Mouse (Mus musculus) intestine, postnatal 0 days (tissue): ENCODE measurements around the gene Elmod3. TPM values are rescaled to one million over a fixed set of nuclear protein-coding genes. Genes with fewer than 3 reads are reported as not detected.

Experiments
- ATAC-seq: fragments of 200-750 bp; cut with Nextera tagmentation; 2 replicates; pipeline ENCODE4 v1.8.0; 2017; ENCODE audit warnings: mild to moderate bottlenecking, moderate TSS enrichment, moderate library complexity
- H3K27ac ChIP-seq: fragments of 300-500 bp; sonication (generic); 2 replicates; pipeline ENCODE4 v1.5.1; 2014; ENCODE audit warnings: mild to moderate bottlenecking, low read depth, low read length, moderate library complexity
- H3K27me3 ChIP-seq: fragments of 300-500 bp; sonication (generic); replicated peaks from 2 replicates; pipeline ENCODE4 v1.6.1; 2014; ENCODE audit warnings: low read length, mixed read lengths; ENCODE audit not compliant: control insufficient read depth, insufficient read depth
- H3K36me3 ChIP-seq: fragments of 300-500 bp; sonication (generic); 2 replicates; pipeline ENCODE4 v1.6.1; 2014; ENCODE audit warnings: mild to moderate bottlenecking, moderate library complexity; ENCODE audit not compliant: control insufficient read depth, insufficient read depth
- H3K4me1 ChIP-seq: fragments of 300-500 bp; sonication (generic); replicated peaks from 2 replicates; pipeline ENCODE4 v1.6.1; 2014; ENCODE audit warnings: antibody characterized with exemption, low read length, mixed read lengths; ENCODE audit not compliant: control insufficient read depth, insufficient read depth
- H3K4me2 ChIP-seq: fragments of 300-500 bp; sonication (generic); replicated peaks from 2 replicates; pipeline ENCODE4 v1.6.1; 2014; ENCODE audit warnings: low read depth, mild to moderate bottlenecking, moderate library complexity
- H3K4me3 ChIP-seq: fragments of 300-500 bp; sonication (generic); 2 replicates; pipeline ENCODE4 v1.5.1; 2014; ENCODE audit warnings: low read depth, low read length
- H3K9ac ChIP-seq: fragments of 300-500 bp; sonication (generic); 2 replicates; pipeline ENCODE4 v1.6.1; 2014; ENCODE audit warnings: mild to moderate bottlenecking, low read depth, low read length
- H3K9me3 ChIP-seq: fragments of 300-500 bp; sonication (generic); 2 replicates; pipeline ENCODE4 v1.6.1; 2016; ENCODE audit warnings: mixed run types; ENCODE audit not compliant: control insufficient read depth
- CTCF ChIP-seq: sonication (generic); IDR thresholded peaks from 2 replicates; pipeline ENCODE4 v1.5.1; 2016; ENCODE audit warnings: low read depth, mild to moderate bottlenecking, control low read depth, antibody characterized with exemption, moderate library complexity
- WGBS: fragments of 180-500 bp; shearing (Covaris S2); extraction: QIAGEN DNeasy Blood & Tissue Kit; methylation state at CpG from one replicate; pipeline ENCODE4 v1.1.7; 2014; 5-methylcytosine and 5-hydroxymethylcytosine counted together
- polyA plus RNA-seq: library from polyadenylated mRNA; unstranded; fragments of >200 nt; fragmentation: Nextera tagmentation; extraction: Ambion mirVana; gene quantifications from 2 replicates; pipeline ENCODE4 v1.2.1, GENCODE M21; 2015

The Elmod3 gene
- polyA plus RNA-seq, 1 experiment from 2014 or later = 11.7 TPM

- no peak overlapping the region for H3K4me3 ChIP-seq
- no peak overlapping the region for H3K4me2 ChIP-seq
- peaks cover 4% of the 10 kb centered on the region; the same call in 1 of the 2 replicates for H3K36me3 ChIP-seq
- H3K4me1 ChIP-seq = peaks cover 3% of the 10 kb centered on the region; the same call in 1 of the 2 replicates
- no peak for ATAC-seq
- TF ChIP-seq CTCF = no peak
- no peak overlapping the region for H3K9ac ChIP-seq
- no peaks in the 10 kb centered on the region for H3K9me3 ChIP-seq
- no peak overlapping the region for H3K27ac ChIP-seq
- no peaks in the 10 kb centered on the region for H3K27me3 ChIP-seq
- 67% methylated on average over 5 of the region's 5 CpGs for WGBS
Measured at GRCm38 (mm10) chr6:72593914-72594313, 4.3 kb downstream of the Elmod3 start.

GRCm38 (mm10) chr6:72593011-72593803 is 5.0 kb downstream of the Elmod3 start:
- peaks cover 3% of the 10 kb centered on the region; the same call in 1 of the 2 replicates for H3K4me1 ChIP-seq
- no peak overlapping the region for H3K4me3 ChIP-seq
- WGBS = 80% methylated on average over 6 of the region's 6 CpGs
- no peak overlapping the region for H3K9ac ChIP-seq
- no peaks in the 10 kb centered on the region for H3K9me3 ChIP-seq
- no peaks in the 10 kb centered on the region for H3K27me3 ChIP-seq
- H3K27ac ChIP-seq = no peak overlapping the region
- no peak for TF ChIP-seq CTCF
- ATAC-seq = no peak
- H3K4me2 ChIP-seq = no peak overlapping the region
- H3K36me3 ChIP-seq = peaks cover 4% of the 10 kb centered on the region; the same call in 1 of the 2 replicates

- Histone ChIP-seq H3K9me3 (no peaks in the 10 kb centered on the region), H3K36me3 (peaks cover 9% of the 10 kb centered on the region; the same call in 1 of the 2 replicates), H3K27ac (peak overlapping the region; percentile 50; the same call in 1 of the 2 replicates), H3K4me2 (no peak overlapping the region), H3K4me3 (no peak overlapping the region), H3K4me1 (no peaks in the 10 kb centered on the region), H3K9ac (no peak overlapping the region), H3K27me3 (no peaks in the 10 kb centered on the region)
- peak; percentile 73 for ATAC-seq
- TF ChIP-seq CTCF = no peak
Measured at GRCm38 (mm10) chr6:72590111-72590510, 8.1 kb downstream of the Elmod3 start.

GRCm38 (mm10) chr6:72588307-72588706 is 9.9 kb downstream of the Elmod3 start:
- no peak overlapping the region for H3K27ac ChIP-seq
- no peak for TF ChIP-seq CTCF
- no peaks in the 10 kb centered on the region for H3K9me3 ChIP-seq
- peaks cover 5% of the 10 kb centered on the region; the same call in 1 of the 2 replicates for H3K36me3 ChIP-seq
- H3K27me3 ChIP-seq = no peaks in the 10 kb centered on the region
- H3K4me1 ChIP-seq = no peaks in the 10 kb centered on the region
- no peak overlapping the region for H3K9ac ChIP-seq
- no peak overlapping the region for H3K4me3 ChIP-seq
- no peak overlapping the region for H3K4me2 ChIP-seq
- ATAC-seq = no peak

GRCm38 (mm10) chr6:72586701-72587100 is 11.5 kb downstream of the Elmod3 start:
- Histone ChIP-seq H3K4me1 (no peaks in the 10 kb centered on the region), H3K4me2 (no peak overlapping the region), H3K4me3 (no peak overlapping the region), H3K9me3 (no peaks in the 10 kb centered on the region), H3K9ac (no peak overlapping the region), H3K27me3 (no peaks in the 10 kb centered on the region), H3K27ac (no peak overlapping the region), H3K36me3 (peaks cover 5% of the 10 kb centered on the region; the same call in 1 of the 2 replicates)
- 64% methylated on average over 3 of the region's 3 CpGs for WGBS
- no peak for TF ChIP-seq CTCF
- ATAC-seq = no peak

GRCm38 (mm10) chr6:72584154-72584553 is 14.1 kb downstream of the Elmod3 start:
- TF ChIP-seq CTCF = no peak
- no peaks in the 10 kb centered on the region for H3K4me1 ChIP-seq
- WGBS = 48% methylated on average over 11 of the region's 11 CpGs
- ATAC-seq = peak; percentile 89
- H3K27ac ChIP-seq = peak overlapping the region; percentile 52; the same call in 1 of the 2 replicates
- H3K9ac ChIP-seq = no peak overlapping the region
- peaks cover 16% of the 10 kb centered on the region; the same call in 1 of the 2 replicates for H3K36me3 ChIP-seq
- H3K9me3 ChIP-seq = no peaks in the 10 kb centered on the region
- H3K4me3 ChIP-seq = no peak overlapping the region
- no peak overlapping the region for H3K4me2 ChIP-seq
- no peaks in the 10 kb centered on the region for H3K27me3 ChIP-seq
